Mouse (Mus musculus): ENCODE data around the gene Coa3. TPM values are rescaled to one million over a fixed set of nuclear protein-coding genes. Genes with fewer than 3 reads are reported as not detected.
A peak's percentile ranks its signal among the peaks of the same experiment; 100 is the strongest.

The Coa3 gene
- 23.1 and 57.7 TPM in 2 replicates for polyA plus RNA-seq (2012)

DNA sequence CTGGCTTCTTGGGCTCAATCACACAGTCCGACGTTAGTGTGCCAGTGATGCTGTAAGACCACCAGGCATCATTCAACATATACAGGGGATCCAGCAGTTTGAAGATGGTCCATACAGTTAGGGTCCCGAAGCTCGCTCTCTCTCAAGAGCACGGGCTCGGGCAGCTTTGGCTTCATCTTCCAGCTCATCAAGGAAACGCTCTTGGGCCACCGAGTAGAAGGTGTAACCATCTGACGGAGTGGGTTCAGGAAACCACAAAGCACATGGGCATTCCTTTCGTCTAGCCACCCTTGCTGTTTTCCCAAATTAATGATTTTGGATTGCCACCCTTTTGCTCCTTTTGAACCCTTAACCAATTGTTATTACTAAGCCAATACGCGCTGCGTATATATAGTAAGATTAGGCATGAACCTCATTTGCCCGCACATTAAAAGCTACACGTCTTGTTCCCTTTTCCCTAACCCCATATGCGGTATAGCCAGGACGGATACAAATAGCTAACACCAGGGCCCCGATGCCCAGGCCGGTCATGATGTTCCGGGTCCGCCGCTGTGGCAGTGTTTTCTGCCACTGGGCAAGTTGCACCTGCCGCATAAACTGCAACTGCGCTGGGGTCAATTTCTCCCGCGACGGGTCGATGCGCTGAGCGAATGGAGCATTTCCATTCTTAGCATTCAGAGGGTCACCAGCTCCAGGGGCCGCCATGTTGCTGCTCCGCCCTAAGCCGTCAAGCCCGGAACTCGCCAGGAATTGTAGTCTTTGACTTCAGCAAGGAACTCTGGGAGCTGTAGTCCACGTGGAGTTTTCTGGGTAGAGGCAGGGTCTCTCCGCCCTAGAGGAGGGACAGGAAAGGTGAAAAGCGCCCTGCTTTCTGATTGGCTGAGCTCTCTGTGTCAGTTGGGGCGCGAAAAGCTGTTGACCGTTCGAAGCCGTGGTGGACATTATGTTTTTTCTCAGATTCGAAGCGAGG lies at the start of gene Coa3, which contains the start of gene Cntd1:
Coa3 (minus strand) TSS at position 892 of the 970 bp plus-strand sequence.
Cntd1 (plus strand) TSS at position 790 of the 970 bp plus-strand sequence.
- no peak for TF ChIP-seq GATA1 (IDR thresholded peaks at IDR 0.05; ENCODE audit: low read length)

GRCm38 (mm10) chr11:101327311-101327710 lies 48.4 kb upstream of the Coa3 start:
- no peak for TF ChIP-seq GATA1 (IDR thresholded peaks at IDR 0.05; ENCODE audit: low read length)

DNA sequence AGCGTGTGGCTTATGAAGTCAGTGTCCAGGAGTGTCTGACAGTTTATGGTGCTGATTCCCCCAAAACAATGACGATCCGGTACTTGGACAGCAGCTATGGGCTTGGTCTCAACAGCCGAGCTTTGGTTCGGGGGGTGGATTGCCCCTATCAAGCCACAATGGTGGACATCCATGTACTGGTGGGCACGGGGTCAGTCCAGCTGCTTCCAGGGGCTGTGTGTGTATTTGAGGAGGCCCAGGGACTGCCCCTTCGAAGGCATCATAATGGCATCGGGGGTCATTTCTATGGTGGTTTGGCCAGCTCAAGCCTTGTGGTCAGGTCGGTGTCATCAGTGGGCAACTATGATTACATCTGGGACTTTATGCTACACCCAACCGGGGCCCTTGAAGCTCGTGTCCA lies 47.2 kb upstream of the Coa3 start:
- no peak for TF ChIP-seq GATA1 (IDR thresholded peaks at IDR 0.05; ENCODE audit: low read length)

GRCm38 (mm10) chr11:101324763-101325162 lies 45.8 kb upstream of the Coa3 start, which contains the start of gene Aoc2:
Aoc2 (plus strand) TSS chr11:101325063.
- TF ChIP-seq GATA1 (IDR thresholded peaks at IDR 0.05; ENCODE audit: low read length) = no peak

DNA sequence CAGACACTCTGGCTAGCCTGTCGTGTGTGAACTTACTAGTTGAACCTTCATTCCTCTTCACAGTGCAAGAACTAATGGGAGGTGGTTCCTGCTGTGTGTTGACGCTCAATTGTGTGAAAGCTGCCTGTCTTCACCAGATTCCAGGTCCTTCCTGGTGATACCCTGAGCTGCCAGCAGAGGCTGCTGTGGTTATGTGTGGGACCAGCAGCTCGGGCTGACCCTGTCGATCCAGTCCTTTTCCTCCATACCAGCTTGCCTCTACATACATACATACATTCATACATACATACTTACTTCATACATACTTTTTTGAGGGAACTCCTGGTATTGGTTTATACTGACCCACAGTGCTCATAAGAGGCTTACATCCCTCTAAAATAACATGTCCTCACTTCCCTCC lies 44.7 kb upstream of the Coa3 start:
- no peak for TF ChIP-seq GATA1 (IDR thresholded peaks at IDR 0.05; ENCODE audit: low read length)

GRCm38 (mm10) chr11:101316501-101316917 lies 37.6 kb upstream of the Coa3 start:
- no peak for TF ChIP-seq GATA1 (IDR thresholded peaks at IDR 0.05; ENCODE audit: low read length)

- peak; percentile 69 for TF ChIP-seq GATA1 (IDR thresholded peaks at IDR 0.05; ENCODE audit: low read length)
These were observed 37.0 kb upstream of the Coa3 start, which contains the start of gene Psme3 for GRCm38 (mm10) chr11:101315665-101316500. Psme3 (plus strand) TSS chr11:101316213.

DNA sequence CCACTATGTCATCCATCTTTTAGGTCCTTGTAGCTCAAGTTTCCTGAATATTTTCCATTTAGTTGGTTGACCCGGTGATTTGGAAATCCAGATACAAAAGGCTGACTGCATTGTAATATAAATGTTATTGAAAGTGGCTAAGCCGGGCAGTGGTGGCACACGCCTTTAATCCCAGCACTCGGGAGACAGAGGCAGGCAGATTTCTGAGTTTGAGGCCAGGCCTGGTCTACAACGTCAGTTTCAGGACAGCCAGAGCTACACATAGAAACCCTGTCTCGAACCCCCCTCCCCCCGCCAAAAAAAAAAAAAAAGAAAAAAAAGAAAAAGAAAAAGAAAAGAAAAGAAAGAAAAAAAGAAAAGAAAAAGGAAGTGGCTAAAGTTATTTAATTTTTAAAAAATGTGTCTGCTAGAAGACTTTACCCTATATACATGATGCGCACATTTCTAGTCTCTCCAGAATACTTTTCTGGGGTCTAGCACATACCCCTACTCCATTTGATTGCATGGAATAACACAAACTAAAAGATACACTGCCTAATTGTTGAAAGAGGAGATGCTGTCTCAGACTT lies 36.3 kb upstream of the Coa3 start:
- no peak for TF ChIP-seq GATA1 (IDR thresholded peaks at IDR 0.05; ENCODE audit: low read length)

DNA sequence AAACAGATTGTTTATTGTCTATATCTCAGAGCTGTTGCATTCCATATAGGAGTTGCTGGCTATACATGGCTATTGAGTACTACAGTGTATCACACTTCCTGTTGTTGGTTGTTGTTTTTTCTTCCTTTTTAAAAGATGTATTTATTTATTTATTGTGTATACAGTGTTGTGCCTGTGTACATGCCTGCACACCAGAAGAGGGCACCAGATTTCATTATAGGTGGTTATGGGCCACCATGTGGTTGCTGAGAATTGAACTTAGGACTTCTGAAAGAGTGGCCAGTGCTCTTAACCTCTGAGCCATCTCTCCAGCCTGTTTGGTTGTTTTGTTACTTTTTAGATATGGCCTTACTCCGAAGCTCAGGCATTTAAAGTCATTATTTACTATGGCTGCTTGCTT lies 35.7 kb upstream of the Coa3 start:
- no peak for TF ChIP-seq GATA1 (IDR thresholded peaks at IDR 0.05; ENCODE audit: low read length)

- no peak for TF ChIP-seq GATA1 (IDR thresholded peaks at IDR 0.05; ENCODE audit: low read length)
These were observed 33.2 kb upstream of the Coa3 start for GRCm38 (mm10) chr11:101312150-101312549.

GRCm38 (mm10) chr11:101311083-101311482 lies 32.2 kb upstream of the Coa3 start:
- TF ChIP-seq GATA1 (IDR thresholded peaks at IDR 0.05; ENCODE audit: low read length) = no peak

- TF ChIP-seq GATA1 (IDR thresholded peaks at IDR 0.05; ENCODE audit: low read length) = no peak
These were observed 28.8 kb upstream of the Coa3 start for GRCm38 (mm10) chr11:101307744-101308143.

- TF ChIP-seq GATA1 (IDR thresholded peaks at IDR 0.05; ENCODE audit: low read length) = no peak
These were observed 23.3 kb upstream of the Coa3 start, which contains the start of gene Becn1 for GRCm38 (mm10) chr11:101302004-101302798. Becn1 (minus strand) TSS chr11:101302286.

DNA sequence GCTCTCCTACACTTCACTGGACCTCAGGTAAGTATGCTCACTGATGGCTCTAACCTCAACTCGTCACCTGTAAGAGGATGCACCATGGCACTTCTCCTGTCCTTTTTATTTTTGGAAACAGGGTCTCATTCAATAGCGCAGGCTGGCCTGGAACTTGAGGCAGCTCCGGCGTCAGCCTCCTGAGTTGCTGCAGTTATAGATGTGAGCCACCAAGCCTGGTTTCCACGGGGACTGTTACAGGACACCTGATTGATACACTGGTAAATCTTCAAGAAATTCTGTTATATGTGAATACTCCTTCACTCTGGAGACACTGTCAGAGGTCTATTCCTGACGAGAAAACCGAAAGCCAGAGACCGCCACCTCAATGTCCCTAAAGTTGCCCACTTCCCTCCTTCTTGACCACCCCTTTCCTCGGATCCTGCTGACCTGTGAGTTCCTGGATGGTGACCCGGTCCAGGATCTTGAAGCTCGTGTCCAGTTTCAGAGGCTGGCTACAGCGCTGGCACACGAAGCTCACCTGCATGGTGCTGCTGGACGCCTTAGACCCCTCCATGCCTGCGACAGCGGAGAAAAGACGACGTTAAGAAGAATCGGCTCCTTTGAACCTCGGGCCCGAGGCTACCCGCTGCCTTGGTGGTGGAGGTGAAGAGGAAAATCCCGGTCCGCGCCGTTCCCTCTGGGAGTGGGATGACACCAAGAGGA lies 22.5 kb upstream of the Coa3 start:
- TF ChIP-seq GATA1 (IDR thresholded peaks at IDR 0.05; ENCODE audit: low read length) = no peak
